Mouse (Mus musculus) forebrain, postnatal 0 days (tissue): ENCODE measurements around the gene Nedd1. TPM values are rescaled to one million over a fixed set of nuclear protein-coding genes. Genes with fewer than 3 reads are reported as not detected.
A peak's percentile ranks its signal among the peaks of the same experiment; 100 is the strongest.

ENCODE experiments used
- ATAC-seq: fragments of 200-750 bp; cut with Nextera tagmentation; 2 replicates; pipeline ENCODE4 v1.8.0; 2017; ENCODE audit warnings: mild to moderate bottlenecking, moderate library complexity
- DNase-seq: peaks from one replicate; pipeline ENCODE4 v3.0.0-alpha.2; 2015
- H3K27ac ChIP-seq: fragments of 300-500 bp; sonication (generic); 2 replicates; pipeline ENCODE4 v1.5.1; 2014; ENCODE audit warnings: low read depth, mild to moderate bottlenecking, antibody characterized with exemption, low read length, moderate library complexity, mixed read lengths
- H3K27me3 ChIP-seq: fragments of 300-500 bp; sonication (generic); 2 replicates; pipeline ENCODE4 v1.6.1; 2014; ENCODE audit warnings: mild to moderate bottlenecking, low read length, mixed read lengths; ENCODE audit not compliant: insufficient read depth
- H3K36me3 ChIP-seq: fragments of 300-500 bp; sonication (generic); 2 replicates; pipeline ENCODE4 v1.6.1; 2014; ENCODE audit warnings: mild to moderate bottlenecking, moderate library complexity; ENCODE audit not compliant: insufficient read depth
- H3K4me1 ChIP-seq: fragments of 300-500 bp; sonication (generic); 2 replicates; pipeline ENCODE4 v1.6.1; 2014; ENCODE audit warnings: antibody characterized with exemption; ENCODE audit not compliant: insufficient read depth
- H3K4me2 ChIP-seq: fragments of 300-500 bp; sonication (generic); 2 replicates; pipeline ENCODE4 v1.6.1; 2014; ENCODE audit warnings: low read depth, mild to moderate bottlenecking, moderate library complexity
- H3K4me3 ChIP-seq: fragments of 300-500 bp; sonication (generic); 2 replicates; pipeline ENCODE4 v1.5.1; 2014; ENCODE audit warnings: low read depth, low read length, mixed read lengths
- H3K9ac ChIP-seq: fragments of 300-500 bp; sonication (generic); 2 replicates; pipeline ENCODE4 v1.6.1; 2014; ENCODE audit warnings: mild to moderate bottlenecking
- H3K9me3 ChIP-seq: fragments of 300-500 bp; sonication (generic); 2 replicates; pipeline ENCODE4 v1.6.1; 2016; ENCODE audit warnings: low read length
- CTCF ChIP-seq: sonication (generic); IDR thresholded peaks from 2 replicates; pipeline ENCODE4 v1.5.1; 2016; ENCODE audit warnings: antibody characterized with exemption, control low read depth, low read depth
- WGBS: fragments of 180-500 bp; shearing (Covaris S2); extraction: QIAGEN DNeasy Blood & Tissue Kit; methylation state at CpG from one replicate; pipeline ENCODE4 v1.1.7; 2014; 5-methylcytosine and 5-hydroxymethylcytosine counted together
- polyA plus RNA-seq: library from polyadenylated mRNA; unstranded; fragments of >200 nt; fragmentation: Nextera tagmentation; extraction: Ambion mirVana; gene quantifications from 2 replicates; pipeline ENCODE4 v1.2.1, GENCODE M21; 2015
- total RNA-seq: library from RNA; depleted of rRNA; stranded (reverse); fragments of >200 nt; gene quantifications from 2 replicates; pipeline ENCODE4 v1.2.3, GENCODE M21; 2014

Nedd1 gene
- total and polyA plus RNA-seq, 2 experiments from 2014 or later, result 6.4 to 8.9 TPM

DNA sequence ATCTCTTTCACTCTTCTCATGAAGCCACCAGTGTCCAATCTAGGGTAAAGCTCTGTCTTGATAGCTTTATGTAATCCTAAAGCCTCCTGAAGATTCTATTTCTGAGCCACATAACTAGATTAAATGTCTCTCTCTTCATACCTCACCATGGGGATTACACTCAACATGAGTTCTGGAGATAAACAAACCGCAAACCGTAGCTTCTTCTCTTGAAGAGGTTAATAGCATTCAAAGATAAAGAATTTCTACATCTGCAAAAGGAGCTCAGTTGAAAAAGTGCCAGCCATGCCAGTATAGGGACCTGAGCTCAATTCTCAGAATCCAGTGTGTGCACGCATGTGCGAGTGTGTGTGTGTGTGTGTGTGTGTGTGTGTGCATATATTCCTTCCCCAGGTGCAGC lies 50.3 kb downstream of the Nedd1 start:
- Histone ChIP-seq H3K36me3 (no peaks in the 10 kb centered on the region), H3K27ac (no peak overlapping the region), H3K9ac (no peak overlapping the region), H3K27me3 (no peaks in the 10 kb centered on the region), H3K4me2 (no peak overlapping the region), H3K9me3 (no peaks in the 10 kb centered on the region), H3K4me1 (no peaks in the 10 kb centered on the region), H3K4me3 (no peak overlapping the region)
- 94% methylated on average over 4 of the region's 4 CpGs for WGBS
- no peak for ATAC-seq
- no peak for TF ChIP-seq CTCF
- DNase-seq, result no peak

DNA sequence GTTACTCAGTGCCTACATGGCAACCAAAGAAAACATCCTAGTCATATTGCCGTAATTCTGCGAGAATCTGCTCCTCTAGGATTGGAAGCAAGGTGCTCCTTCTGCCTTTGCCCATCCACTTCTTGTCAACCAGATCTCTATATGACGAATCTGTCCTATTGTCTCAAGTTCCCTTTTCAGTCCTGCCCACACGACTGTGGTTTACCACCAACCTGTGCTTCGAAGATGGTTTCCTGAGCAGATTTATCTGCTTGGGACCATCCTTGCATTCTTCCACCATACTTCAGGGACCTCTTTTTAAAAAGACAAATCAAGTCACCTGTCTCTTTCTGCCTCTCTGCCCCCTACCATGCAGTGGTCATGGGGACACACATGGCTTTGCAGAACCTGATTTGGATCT lies 56.9 kb downstream of the Nedd1 start:
- 87% methylated on average over 5 of the region's 5 CpGs for WGBS
- H3K4me2 ChIP-seq, result no peak overlapping the region
- no peak overlapping the region for H3K9ac ChIP-seq
- no peaks in the 10 kb centered on the region for H3K4me1 ChIP-seq
- H3K9me3 ChIP-seq, result no peaks in the 10 kb centered on the region
- no peak for TF ChIP-seq CTCF
- H3K27me3 ChIP-seq, result no peaks in the 10 kb centered on the region; the same call in 1 of the 2 replicates
- H3K36me3 ChIP-seq, result no peaks in the 10 kb centered on the region
- no peak overlapping the region for H3K27ac ChIP-seq
- DNase-seq, result no peak
- no peak overlapping the region for H3K4me3 ChIP-seq
- no peak for ATAC-seq

DNA sequence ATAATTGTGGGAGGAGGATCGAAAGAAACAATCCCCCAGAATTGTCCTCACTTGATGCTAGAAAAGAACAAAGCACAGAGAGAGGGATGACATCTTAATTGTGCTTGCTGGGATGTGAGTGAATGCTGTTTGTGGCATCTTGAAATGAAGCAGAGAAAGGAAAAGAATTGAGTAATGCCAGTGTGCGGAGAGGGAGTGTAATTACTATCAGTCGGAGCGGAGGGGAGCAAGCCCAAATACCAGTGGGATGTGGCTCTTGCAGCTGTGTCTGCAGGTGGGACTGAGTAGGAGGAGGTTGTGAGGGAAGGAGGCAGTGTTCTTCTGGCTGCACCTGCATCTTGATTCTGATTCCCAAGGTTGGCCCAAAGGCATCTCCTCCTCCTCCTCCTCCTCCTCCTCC lies 69.0 kb downstream of the Nedd1 start:
- ATAC-seq, result peak; percentile 66; the same call in 1 of the 2 replicates
- Histone ChIP-seq H3K27ac (no peak overlapping the region), H3K27me3 (peaks cover 3% of the 10 kb centered on the region; the same call in 1 of the 2 replicates), H3K9me3 (no peaks in the 10 kb centered on the region), H3K4me3 (no peak overlapping the region), H3K9ac (no peak overlapping the region), H3K4me1 (no peaks in the 10 kb centered on the region; the same call in 1 of the 2 replicates), H3K36me3 (no peaks in the 10 kb centered on the region), H3K4me2 (no peak overlapping the region)
- no peak for TF ChIP-seq CTCF
- 41% methylated on average over 4 of the region's 4 CpGs for WGBS
- peak; percentile 18 for DNase-seq

DNA sequence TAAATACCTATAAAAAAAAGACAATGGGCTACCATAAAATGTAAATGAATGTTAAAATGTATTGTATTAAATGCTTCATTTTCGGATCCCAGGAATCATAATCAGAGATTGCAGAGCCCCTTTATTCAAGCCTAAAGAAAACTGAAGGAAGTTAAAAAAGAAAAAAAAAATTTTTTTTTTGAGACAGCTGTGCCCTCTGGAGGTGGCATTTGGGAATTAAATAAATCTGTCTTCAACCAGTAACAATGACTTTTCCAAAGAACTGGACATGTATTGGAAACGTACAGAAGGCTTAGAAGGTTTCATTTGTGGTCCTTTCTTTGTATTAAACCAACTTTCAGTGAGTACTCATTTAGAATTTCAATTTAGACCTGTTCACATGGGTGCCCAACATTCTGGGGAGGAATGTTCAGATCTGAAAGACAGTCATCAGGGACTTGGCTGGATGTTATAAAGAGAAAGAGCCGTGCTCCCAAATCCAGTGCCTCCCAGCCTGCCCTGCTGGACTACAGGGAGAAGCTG lies 69.8 kb downstream of the Nedd1 start:
- 8% methylated on average over 3 of the region's 3 CpGs for WGBS
- no peaks in the 10 kb centered on the region for H3K36me3 ChIP-seq
- peak; percentile 75 for DNase-seq
- no peak overlapping the region for H3K4me3 ChIP-seq
- H3K9me3 ChIP-seq, result no peaks in the 10 kb centered on the region
- peak; percentile 58 for TF ChIP-seq CTCF
- no peak overlapping the region for H3K9ac ChIP-seq
- H3K27me3 ChIP-seq, result peaks cover 3% of the 10 kb centered on the region; the same call in 1 of the 2 replicates
- H3K27ac ChIP-seq, result no peak overlapping the region
- no peaks in the 10 kb centered on the region for H3K4me1 ChIP-seq
- peak; percentile 27; the same call in 1 of the 2 replicates for ATAC-seq
- H3K4me2 ChIP-seq, result no peak overlapping the region

DNA sequence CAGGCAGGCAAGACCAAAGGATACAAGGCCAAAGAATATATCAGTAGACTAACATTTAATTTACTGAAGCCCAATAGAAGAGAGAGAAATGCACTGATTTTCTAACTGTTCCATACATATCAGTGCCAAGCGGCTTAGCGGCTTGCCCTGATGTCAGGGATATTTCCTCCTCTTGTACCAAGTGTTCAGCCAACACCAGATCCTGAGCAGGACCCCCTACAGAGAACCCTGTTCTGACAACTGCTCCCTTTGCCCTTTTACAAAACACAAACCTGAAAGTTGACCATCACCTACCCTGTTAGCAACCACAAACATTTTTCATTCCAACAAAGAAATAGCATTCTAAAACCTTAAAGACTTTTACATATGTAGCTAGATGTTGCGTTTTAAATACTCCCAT lies 71.0 kb downstream of the Nedd1 start:
- Histone ChIP-seq H3K9ac (no peak overlapping the region), H3K4me3 (no peak overlapping the region), H3K27me3 (peaks cover 3% of the 10 kb centered on the region; the same call in 1 of the 2 replicates), H3K27ac (no peak overlapping the region), H3K36me3 (no peaks in the 10 kb centered on the region), H3K9me3 (no peaks in the 10 kb centered on the region), H3K4me1 (no peaks in the 10 kb centered on the region), H3K4me2 (no peak overlapping the region)
- 88% methylated on average over 3 of the region's 3 CpGs for WGBS
- TF ChIP-seq CTCF, result no peak
- no peak for DNase-seq
- ATAC-seq, result no peak

DNA sequence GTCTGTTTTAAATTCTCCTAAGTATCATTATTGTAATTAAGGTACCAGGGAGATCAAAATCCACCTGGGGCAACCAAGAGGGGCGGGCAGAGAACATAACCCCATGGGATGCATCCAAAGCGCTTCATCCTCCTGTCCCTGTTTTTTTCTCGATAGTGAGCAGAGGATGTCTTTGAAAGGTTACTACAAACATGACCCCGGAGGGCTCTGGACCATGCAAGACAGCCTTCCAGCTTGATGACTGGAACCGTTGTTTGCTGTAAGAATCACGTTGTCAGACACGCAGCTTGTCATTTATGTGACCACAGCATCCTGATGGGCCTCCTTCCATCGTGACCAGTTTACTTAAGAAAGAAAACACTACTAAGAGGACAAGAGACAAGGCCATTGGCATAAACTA lies 73.1 kb downstream of the Nedd1 start:
- H3K9ac ChIP-seq, result no peak overlapping the region
- TF ChIP-seq CTCF, result no peak
- no peaks in the 10 kb centered on the region for H3K36me3 ChIP-seq
- no peak overlapping the region for H3K4me3 ChIP-seq
- peaks cover 3% of the 10 kb centered on the region; the same call in 1 of the 2 replicates for H3K27me3 ChIP-seq
- no peak overlapping the region for H3K27ac ChIP-seq
- no peaks in the 10 kb centered on the region for H3K4me1 ChIP-seq
- 87% methylated on average over 8 of the region's 8 CpGs for WGBS
- no peak for ATAC-seq
- DNase-seq, result no peak
- H3K4me2 ChIP-seq, result no peak overlapping the region
- H3K9me3 ChIP-seq, result no peaks in the 10 kb centered on the region

DNA sequence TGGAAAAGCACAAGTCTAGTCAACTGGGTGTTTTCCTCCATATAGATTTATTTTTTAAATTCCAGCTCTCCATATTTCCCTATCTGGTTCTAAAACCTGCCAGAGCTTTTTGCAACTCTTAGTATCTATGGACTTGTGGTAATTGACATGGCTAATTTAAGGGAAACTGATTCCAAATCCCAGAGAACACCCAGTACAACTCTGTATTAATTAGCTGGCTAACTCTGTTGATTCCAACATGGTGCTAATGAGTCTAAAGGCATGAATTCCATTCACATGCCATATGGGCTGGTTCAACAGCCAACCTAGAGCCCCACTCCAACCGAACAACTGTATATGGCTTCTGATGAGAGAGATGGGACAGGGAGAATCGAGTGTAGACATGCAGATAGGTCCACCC lies 74.5 kb downstream of the Nedd1 start:
- Histone ChIP-seq H3K4me1 (no peaks in the 10 kb centered on the region), H3K27me3 (peaks cover 3% of the 10 kb centered on the region; the same call in 1 of the 2 replicates), H3K36me3 (no peaks in the 10 kb centered on the region), H3K9me3 (no peaks in the 10 kb centered on the region), H3K4me2 (no peak overlapping the region), H3K27ac (no peak overlapping the region), H3K9ac (no peak overlapping the region), H3K4me3 (no peak overlapping the region)
- DNase-seq, result no peak
- no peak for TF ChIP-seq CTCF
- 59% methylated on average over 2 of the region's 2 CpGs for WGBS
- ATAC-seq, result no peak
